Comparison of ENCODE assay signal across 8 mouse cellular contexts in the genomic region with DNA sequence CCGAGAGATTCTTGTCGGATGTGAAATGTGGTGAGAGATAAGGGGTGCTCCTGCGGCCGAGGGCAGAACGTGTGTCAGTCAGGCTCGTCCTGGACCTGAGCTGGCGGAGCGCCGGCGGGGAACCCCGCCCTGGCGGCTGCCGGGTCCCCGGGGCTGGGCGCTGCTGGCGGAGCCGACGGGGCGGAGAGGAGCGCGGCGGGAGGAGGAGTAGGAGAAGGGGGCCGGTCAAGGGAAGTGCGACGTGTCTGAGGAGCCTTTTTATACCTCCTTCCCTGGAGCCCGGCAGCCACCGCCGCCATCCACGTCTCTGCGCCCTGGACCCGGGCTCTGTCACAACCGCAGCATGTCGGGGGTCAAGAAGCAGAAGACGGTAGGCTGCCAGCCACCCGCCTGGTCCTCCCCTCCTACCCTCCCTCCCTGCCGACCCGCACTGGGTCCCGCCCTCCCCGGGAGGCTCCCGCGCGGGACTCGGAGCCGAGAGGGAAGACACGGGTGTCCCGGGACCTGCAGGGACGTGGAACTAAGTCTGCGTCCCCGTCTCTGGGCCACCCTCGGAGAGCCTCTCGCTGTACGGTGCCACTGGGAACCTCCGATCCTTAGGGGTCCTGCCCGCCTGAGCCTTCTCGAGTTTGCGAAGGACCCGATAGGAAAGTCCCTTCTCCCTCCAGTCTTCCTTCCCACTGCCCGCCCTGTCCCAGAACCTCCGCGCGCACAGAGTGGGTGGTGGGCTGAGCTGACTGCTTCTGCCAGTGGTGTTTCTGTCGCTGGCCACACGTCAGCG. TPM values are rescaled to one million over a fixed set of nuclear protein-coding genes. Genes with fewer than 3 reads are reported as not detected.
DNase-seq lines count a peak whose midpoint lies in the region; ATAC-seq and TF ChIP-seq lines count a peak whose summit lies in the region.

A gene (plus strand): TSS at position 285 of the 781 bp plus-strand sequence.

- H3K9ac ChIP-seq in embryonic facial prominence, embryonic 15.5 days, result peak within 1 kb of the TSS; percentile 47
- peak within 1 kb of the TSS; percentile 74 for H3K9ac ChIP-seq in heart, embryonic 11.5 days (ENCODE audit: low read depth, low read length)
- peak within 1 kb of the TSS; percentile 80 for H3K9ac ChIP-seq in liver, postnatal 0 days (replicated peaks)

- H3K36me3 ChIP-seq in embryonic facial prominence, embryonic 15.5 days, result no peaks in the 10 kb centered on the region
- H3K36me3 ChIP-seq in heart, embryonic 11.5 days (ENCODE audit: control insufficient read depth, insufficient read depth, low read length), result no peaks in the 10 kb centered on the region
- no peaks in the 10 kb centered on the region for H3K36me3 ChIP-seq in liver, postnatal 0 days (replicated peaks; ENCODE audit: insufficient read depth, low read length)
- no peaks in the 10 kb centered on the region for H3K36me3 ChIP-seq in testis, adult 2 months (ENCODE audit: control insufficient read depth, insufficient read depth, low read length)

- peak within 1 kb of the TSS; percentile 64 for H3K4me3 ChIP-seq in embryonic facial prominence, embryonic 15.5 days (replicated peaks)
- peak within 1 kb of the TSS; percentile 63 for H3K4me3 ChIP-seq in heart, embryonic 11.5 days (ENCODE audit: low read depth, low read length)
- peak within 1 kb of the TSS; percentile 62 for H3K4me3 ChIP-seq in liver, postnatal 0 days (ENCODE audit: low read depth, low read length)
- H3K4me3 ChIP-seq in testis, adult 2 months (ENCODE audit: control insufficient read depth, low read depth, low read length), result peak within 1 kb of the TSS; percentile 72

- peak within 1 kb of the TSS; percentile 48 for H3K27ac ChIP-seq in embryonic facial prominence, embryonic 15.5 days (replicated peaks)
- H3K27ac ChIP-seq in heart, embryonic 11.5 days (ENCODE audit: low read depth, low read length), result no peak within 1 kb of the TSS
- peak within 1 kb of the TSS; percentile 34 for H3K27ac ChIP-seq in liver, postnatal 0 days (ENCODE audit: low read depth)
- no peak within 1 kb of the TSS for H3K27ac ChIP-seq in testis, adult 2 months (ENCODE audit: control insufficient read depth, insufficient read depth, low read depth, low read length)

- peak within 1 kb of the TSS; percentile 78 for H3K4me2 ChIP-seq in embryonic facial prominence, embryonic 15.5 days (replicated peaks)
- peak within 1 kb of the TSS; percentile 79 for H3K4me2 ChIP-seq in heart, embryonic 11.5 days
- H3K4me2 ChIP-seq in liver, postnatal 0 days (ENCODE audit: low read depth, low read length), result peak within 1 kb of the TSS; percentile 89

- no peak for TF ChIP-seq EP300 in liver, postnatal 0 days (IDR thresholded peaks at IDR 0.05; ENCODE audit: low read depth)

- DNase-seq in right cerebral cortex, adult 18-20 months, result peak; percentile 8
- DNase-seq in right cerebral cortex, postnatal 14 days, result no peak
- peak; percentile 86 for DNase-seq in kidney, adult 9 months
- DNase-seq in liver, postnatal 0 days, result peak; percentile 75
- peak; percentile 58 for DNase-seq in neural tube, embryonic 10.5 days (ENCODE audit: extremely low spot score, low spot score)

- peaks cover 5% of the 10 kb centered on the region for H3K27me3 ChIP-seq in embryonic facial prominence, embryonic 15.5 days
- H3K27me3 ChIP-seq in heart, embryonic 11.5 days (ENCODE audit: control insufficient read depth, insufficient read depth, low read length), result peaks cover 6% of the 10 kb centered on the region; the same call in 1 of the 2 replicates
- H3K27me3 ChIP-seq in liver, postnatal 0 days (ENCODE audit: insufficient read depth, low read length), result 0 out of 2 replicates have a peak, but pooled peaks cover 5% of the 10 kb centered on the region
- no peaks in the 10 kb centered on the region; the same call in 1 of the 2 replicates for H3K27me3 ChIP-seq in testis, adult 2 months (ENCODE audit: control insufficient read depth, insufficient read depth, low read length)

- TF ChIP-seq POLR2A in testis, adult 2 months (IDR thresholded peaks at IDR 0.05; ENCODE audit: control insufficient read depth, low read depth, low read length), result no peak

- H3K9me3 ChIP-seq in embryonic facial prominence, embryonic 15.5 days (replicated peaks), result no peaks in the 10 kb centered on the region
- H3K9me3 ChIP-seq in heart, embryonic 11.5 days (replicated peaks; ENCODE audit: control insufficient read depth, low read length), result no peaks in the 10 kb centered on the region
- no peaks in the 10 kb centered on the region for H3K9me3 ChIP-seq in liver, postnatal 0 days (ENCODE audit: low read length)

- H3K4me1 ChIP-seq in embryonic facial prominence, embryonic 15.5 days, result no peaks in the 10 kb centered on the region
- H3K4me1 ChIP-seq in heart, embryonic 11.5 days (ENCODE audit: control insufficient read depth, insufficient read depth, low read length), result no peaks in the 10 kb centered on the region
- peaks cover 12% of the 10 kb centered on the region for H3K4me1 ChIP-seq in liver, postnatal 0 days (ENCODE audit: insufficient read depth)
- peaks cover 6% of the 10 kb centered on the region for H3K4me1 ChIP-seq in testis, adult 2 months (ENCODE audit: control insufficient read depth, insufficient read depth, low read length)

- no peak for TF ChIP-seq CTCF in liver, postnatal 0 days (IDR thresholded peaks at IDR 0.05; ENCODE audit: low read depth)
- no peak for TF ChIP-seq CTCF in testis, adult 2 months (IDR thresholded peaks at IDR 0.05; ENCODE audit: control insufficient read depth, insufficient read depth, insufficient replicate concordance, low read depth, low read length)

- peak; percentile 87 for ATAC-seq in embryonic facial prominence, embryonic 15.5 days (ENCODE audit: insufficient number of reproducible peaks, low FRiP score, low TSS enrichment, low read depth)
- peak; percentile 71 for ATAC-seq in heart, embryonic 11.5 days (replicated peaks; ENCODE audit: insufficient number of reproducible peaks, low FRiP score, low TSS enrichment)
- peak; percentile 85 for ATAC-seq in liver, postnatal 0 days

- WGBS in embryonic facial prominence, embryonic 15.5 days, result under 1% methylated on average over 63 of the region's 64 CpGs
- under 1% methylated on average over 64 of the region's 64 CpGs for WGBS in heart, embryonic 11.5 days (ENCODE audit: insufficient replicate concordance)
- WGBS in liver, postnatal 0 days (ENCODE audit: insufficient replicate concordance), result under 1% methylated on average over 50 of the region's 64 CpGs

RNA-seq across cellular contexts. Expression of the gene that starts here (rescaled TPM):
- polyA plus RNA-seq in embryonic facial prominence, embryonic 15.5 days (2015; fragmentation: Nextera tagmentation; extraction: Ambion mirVana), result 21.5 and 29.3 TPM in 2 replicates
- 28.1 and 33.6 TPM in 2 replicates for polyA plus RNA-seq in heart, embryonic 11.5 days (2014; fragmentation: Nextera tagmentation; extraction: Ambion mirVana)
- 29.6 and 35.5 TPM in 2 replicates for polyA plus RNA-seq in liver, postnatal 0 days (2015; fragmentation: Nextera tagmentation; extraction: Ambion mirVana)
- 1.6 and 1.7 TPM in 2 replicates for polyA plus RNA-seq in testis, adult 2 months (2012; rRNA removed)

Comparison
In these comparisons a context has a peak if more than half of its experiments do, and no peak if none do; other contexts are left out.
1. H3K27ac ChIP-seq: peak in embryonic facial prominence, embryonic 15.5 days (single experiment) and liver, postnatal 0 days (single experiment); none in heart, embryonic 11.5 days (single experiment) and testis, adult 2 months (single experiment).
2. Peak in every context shown above with its lines, with median percentiles within 50 percentile points of each other: ATAC-seq, H3K4me2 ChIP-seq, H3K4me3 ChIP-seq and H3K9ac ChIP-seq.